17 mouse cellular contexts compared by ENCODE assay signal in genomic region chr5:129974866-129975311, GRCm38 (mm10). TPM values are rescaled to one million over a fixed set of nuclear protein-coding genes. Genes with fewer than 3 reads are reported as not detected.
DNase-seq lines count a peak whose midpoint lies in the region; ATAC-seq and TF ChIP-seq lines count a peak whose summit lies in the region.
"Had no signal": no experiment of that assay in that cellular context is flagged by ENCODE, and none has a peak within 500 bp of the region (broad histone marks: within the 10 kb centered on the region; RNA-seq: fewer than 3 reads in every experiment).

No protein-coding gene starts in this region.

- H3K4me1 ChIP-seq in liver, embryonic 12.5 days = peaks cover 92% of the 10 kb centered on the region
- H3K4me1 ChIP-seq in stomach, embryonic 15.5 days = no peaks in the 10 kb centered on the region
- H3K4me1 ChIP-seq in thymus, adult 2 months (replicated peaks; ENCODE audit: control insufficient read depth, insufficient read depth, low read length) = no peaks in the 10 kb centered on the region
- no peaks in the 10 kb centered on the region for H3K4me1 ChIP-seq in midbrain, embryonic 15.5 days
- no peaks in the 10 kb centered on the region for H3K4me1 ChIP-seq in forebrain, embryonic 15.5 days
- H3K4me1 ChIP-seq: limb, embryonic 13.5 days had no signal

- no peaks in the 10 kb centered on the region for H3K9me3 ChIP-seq in liver, embryonic 12.5 days (replicated peaks)
- H3K9me3 ChIP-seq in stomach, embryonic 15.5 days = no peaks in the 10 kb centered on the region
- H3K9me3 ChIP-seq in midbrain, embryonic 15.5 days = no peaks in the 10 kb centered on the region
- no peaks in the 10 kb centered on the region for H3K9me3 ChIP-seq in forebrain, embryonic 15.5 days
- H3K9me3 ChIP-seq: limb, embryonic 13.5 days had no signal

- TF ChIP-seq POLR2A in thymus, adult 2 months (IDR thresholded peaks at IDR 0.05; ENCODE audit: control insufficient read depth, extremely low read depth, insufficient read depth, low read length, poor library complexity) = no peak

- peak overlapping the region; percentile 60 for H3K9ac ChIP-seq in liver, embryonic 12.5 days
- H3K9ac ChIP-seq in stomach, embryonic 15.5 days = no peak overlapping the region
- H3K9ac ChIP-seq in midbrain, embryonic 15.5 days = no peak overlapping the region
- H3K9ac ChIP-seq in forebrain, embryonic 15.5 days (replicated peaks) = no peak overlapping the region
- H3K9ac ChIP-seq: forebrain, postnatal 0 days; limb, embryonic 13.5 days had no signal

- 22% methylated on average over 4 of the region's 4 CpGs for WGBS in liver, embryonic 12.5 days (ENCODE audit: insufficient replicate concordance)
- WGBS in stomach, embryonic 15.5 days = 50% methylated on average over 4 of the region's 4 CpGs
- 91% methylated on average over 4 of the region's 4 CpGs for WGBS in thymus, adult 2 months
- WGBS in midbrain, embryonic 15.5 days = 90% methylated on average over 4 of the region's 4 CpGs
- WGBS in forebrain, embryonic 15.5 days = 96% methylated on average over 4 of the region's 4 CpGs

- TF ChIP-seq CTCF in thymus, adult 2 months (IDR thresholded peaks at IDR 0.05; ENCODE audit: borderline replicate concordance, control insufficient read depth, extremely low read depth, insufficient read depth, low read length, poor library complexity) = no peak

- H3K4me2 ChIP-seq in liver, embryonic 12.5 days = peak overlapping the region; percentile 32
- H3K4me2 ChIP-seq in stomach, embryonic 15.5 days = no peak overlapping the region
- no peak overlapping the region for H3K4me2 ChIP-seq in midbrain, embryonic 15.5 days
- H3K4me2 ChIP-seq in forebrain, embryonic 15.5 days (replicated peaks) = no peak overlapping the region
- H3K4me2 ChIP-seq: limb, embryonic 13.5 days had no signal

- H3K4me3 ChIP-seq in liver, embryonic 12.5 days = no peak overlapping the region
- H3K4me3 ChIP-seq in stomach, embryonic 15.5 days (replicated peaks) = no peak overlapping the region
- H3K4me3 ChIP-seq in thymus, adult 2 months (ENCODE audit: control insufficient read depth, insufficient read depth, low read length) = no peak overlapping the region
- H3K4me3 ChIP-seq in midbrain, embryonic 15.5 days = no peak overlapping the region
- no peak overlapping the region for H3K4me3 ChIP-seq in forebrain, embryonic 15.5 days
- H3K4me3 ChIP-seq: limb, embryonic 13.5 days had no signal

- peak; percentile 38 for DNase-seq in adipocyte (ENCODE audit: low spot score)
- DNase-seq in thymus, adult 2 months = no peak
- DNase-seq: adrenal gland, postnatal 36 days; cerebellum, adult 9-11 months; forebrain, postnatal 0 days; gastrocnemius, postnatal 36 days; kidney, postnatal 10 days; layer of hippocampus, postnatal 36 days; lung, postnatal 4 days; thymus, postnatal 25 days had no signal

- peaks cover 41% of the 10 kb centered on the region for H3K36me3 ChIP-seq in liver, embryonic 12.5 days
- no peaks in the 10 kb centered on the region for H3K36me3 ChIP-seq in stomach, embryonic 15.5 days
- 0 out of 2 replicates have a peak, but pooled peaks cover 5% of the 10 kb centered on the region for H3K36me3 ChIP-seq in thymus, adult 2 months (ENCODE audit: control insufficient read depth, insufficient read depth, low read length)
- H3K36me3 ChIP-seq in midbrain, embryonic 15.5 days (replicated peaks) = no peaks in the 10 kb centered on the region
- no peaks in the 10 kb centered on the region for H3K36me3 ChIP-seq in forebrain, embryonic 15.5 days

- H3K27me3 ChIP-seq in liver, embryonic 12.5 days (replicated peaks) = no peaks in the 10 kb centered on the region
- no peaks in the 10 kb centered on the region for H3K27me3 ChIP-seq in stomach, embryonic 15.5 days (replicated peaks)
- no peaks in the 10 kb centered on the region for H3K27me3 ChIP-seq in thymus, adult 2 months (ENCODE audit: control insufficient read depth, insufficient read depth, low read length)
- H3K27me3 ChIP-seq in midbrain, embryonic 15.5 days (replicated peaks) = no peaks in the 10 kb centered on the region
- H3K27me3 ChIP-seq in forebrain, embryonic 15.5 days = no peaks in the 10 kb centered on the region
- H3K27me3 ChIP-seq: limb, embryonic 13.5 days had no signal

- peak; percentile 56 for ATAC-seq in erythroblast, adult 5-6 weeks (replicated peaks; ENCODE audit: low FRiP score, poor library complexity, severe bottlenecking)
- ATAC-seq in liver, embryonic 12.5 days = peak; percentile 89
- peak; percentile 86; the same call in 1 of the 2 replicates for ATAC-seq in stomach, embryonic 15.5 days (ENCODE audit: insufficient read depth, low FRiP score, low read depth)
- no peak for ATAC-seq in midbrain, embryonic 15.5 days (replicated peaks)
- ATAC-seq in forebrain, embryonic 15.5 days (replicated peaks) = no peak
- ATAC-seq: forebrain, postnatal 0 days; hindbrain, postnatal 0 days had no signal

- H3K27ac ChIP-seq in liver, embryonic 12.5 days = peak overlapping the region; percentile 95
- H3K27ac ChIP-seq in stomach, embryonic 15.5 days = no peak overlapping the region
- no peak overlapping the region for H3K27ac ChIP-seq in thymus, adult 2 months (ENCODE audit: control insufficient read depth, insufficient read depth, low read length)
- no peak overlapping the region for H3K27ac ChIP-seq in midbrain, embryonic 15.5 days
- no peak overlapping the region for H3K27ac ChIP-seq in forebrain, embryonic 15.5 days (replicated peaks)
- H3K27ac ChIP-seq: hindbrain, postnatal 0 days; limb, embryonic 13.5 days had no signal

RNA-seq across cellular contexts. Expression of gene Gusb, which starts 28.0 kb away (rescaled TPM):
- 22.1 and 25.5 TPM in 2 replicates for total RNA-seq in erythroblast, adult 5-6 weeks (2015; ENCODE audit: low replicate concordance)
- 8.9 and 13.4 TPM in 2 replicates for total RNA-seq in erythroblast, adult 5-6 weeks (2017; ENCODE audit: low replicate concordance)
- 44.8 and 49.1 TPM in 2 replicates for polyA plus RNA-seq in liver, embryonic 12.5 days (2016; fragmentation: Nextera tagmentation; extraction: Ambion mirVana)
- 68.3 and 76.5 TPM in 2 replicates for polyA plus RNA-seq in stomach, embryonic 15.5 days (2015; fragmentation: Nextera tagmentation; extraction: Ambion mirVana)
- polyA plus RNA-seq in thymus, adult 2 months (2012; rRNA removed) = 55.1 and 57.5 TPM in 2 replicates
- polyA plus RNA-seq in midbrain, embryonic 15.5 days (2015; fragmentation: Nextera tagmentation; extraction: Ambion mirVana) = 30.6 and 30.9 TPM in 2 replicates
- 17.6 TPM in 2 replicates for polyA plus RNA-seq in forebrain, embryonic 15.5 days (2015; fragmentation: Nextera tagmentation; extraction: Ambion mirVana)

RNA-seq across cellular contexts. Expression of gene Vkorc1l1, which starts 33.1 kb away (rescaled TPM):
- total RNA-seq in erythroblast, adult 5-6 weeks (2015; ENCODE audit: low replicate concordance) = 39.8 and 49.3 TPM in 2 replicates
- total RNA-seq in erythroblast, adult 5-6 weeks (2017; ENCODE audit: low replicate concordance) = 27.2 and 30.7 TPM in 2 replicates
- 29.8 and 31.2 TPM in 2 replicates for polyA plus RNA-seq in liver, embryonic 12.5 days (2016; fragmentation: Nextera tagmentation; extraction: Ambion mirVana)
- polyA plus RNA-seq in stomach, embryonic 15.5 days (2015; fragmentation: Nextera tagmentation; extraction: Ambion mirVana) = 24.5 and 28.0 TPM in 2 replicates
- polyA plus RNA-seq in thymus, adult 2 months (2012; rRNA removed) = 20.9 and 24.2 TPM in 2 replicates
- polyA plus RNA-seq in midbrain, embryonic 15.5 days (2015; fragmentation: Nextera tagmentation; extraction: Ambion mirVana) = 31.9 and 32.8 TPM in 2 replicates
- 30.4 and 31.3 TPM in 2 replicates for polyA plus RNA-seq in forebrain, embryonic 15.5 days (2015; fragmentation: Nextera tagmentation; extraction: Ambion mirVana)

RNA-seq across cellular contexts. Expression of gene Asl, which starts 54.2 kb away (rescaled TPM):
- total RNA-seq in erythroblast, adult 5-6 weeks (2015; ENCODE audit: low replicate concordance) = 1.9 and 11.3 TPM in 2 replicates
- total RNA-seq in erythroblast, adult 5-6 weeks (2017; ENCODE audit: low replicate concordance) = 2.0 and 2.6 TPM in 2 replicates
- polyA plus RNA-seq in liver, embryonic 12.5 days (2016; fragmentation: Nextera tagmentation; extraction: Ambion mirVana) = 39.1 and 41.1 TPM in 2 replicates
- polyA plus RNA-seq in stomach, embryonic 15.5 days (2015; fragmentation: Nextera tagmentation; extraction: Ambion mirVana) = 49.1 and 50.1 TPM in 2 replicates
- 33.0 and 40.4 TPM in 2 replicates for polyA plus RNA-seq in thymus, adult 2 months (2012; rRNA removed)
- polyA plus RNA-seq in midbrain, embryonic 15.5 days (2015; fragmentation: Nextera tagmentation; extraction: Ambion mirVana) = 40.1 and 42.4 TPM in 2 replicates
- polyA plus RNA-seq in forebrain, embryonic 15.5 days (2015; fragmentation: Nextera tagmentation; extraction: Ambion mirVana) = 23.1 and 29.5 TPM in 2 replicates

RNA-seq across cellular contexts. Expression of gene Crcp, which starts 54.2 kb away (rescaled TPM):
- total RNA-seq in erythroblast, adult 5-6 weeks (2015; ENCODE audit: low replicate concordance) = 9.2 and 16.5 TPM in 2 replicates
- 18.7 and 21.6 TPM in 2 replicates for total RNA-seq in erythroblast, adult 5-6 weeks (2017; ENCODE audit: low replicate concordance)
- polyA plus RNA-seq in liver, embryonic 12.5 days (2016; fragmentation: Nextera tagmentation; extraction: Ambion mirVana) = 33.9 and 34.7 TPM in 2 replicates
- polyA plus RNA-seq in stomach, embryonic 15.5 days (2015; fragmentation: Nextera tagmentation; extraction: Ambion mirVana) = 31.6 and 33.1 TPM in 2 replicates
- 17.0 and 17.5 TPM in 2 replicates for polyA plus RNA-seq in thymus, adult 2 months (2012; rRNA removed)
- 88.6 and 91.3 TPM in 2 replicates for polyA plus RNA-seq in midbrain, embryonic 15.5 days (2015; fragmentation: Nextera tagmentation; extraction: Ambion mirVana)
- 72.9 and 82.8 TPM in 2 replicates for polyA plus RNA-seq in forebrain, embryonic 15.5 days (2015; fragmentation: Nextera tagmentation; extraction: Ambion mirVana)

Comparison
In these comparisons a context has a peak if more than half of its experiments do, and no peak if none do; other contexts are left out.
1. ATAC-seq: peak in erythroblast, adult 5-6 weeks (single experiment), liver, embryonic 12.5 days (single experiment) and stomach, embryonic 15.5 days (single experiment); none in midbrain, embryonic 15.5 days (single experiment) and forebrain, embryonic 15.5 days (single experiment).